Mouse (Mus musculus) midbrain, embryonic 10.5 days (tissue): ENCODE data around the gene Rab19. TPM values are rescaled to one million over a fixed set of nuclear protein-coding genes. Genes with fewer than 3 reads are reported as not detected.
A peak's percentile ranks its signal among the peaks of the same experiment; 100 is the strongest.
"Not testable (repeated sequence)": the region's sequence is repeated elsewhere in the genome, so short reads cannot be mapped to it uniquely, and the experiment has no call there.

Experiments
- DNase-seq: peaks from one replicate; pipeline ENCODE4 v3.0.0-alpha.2; 2017; ENCODE audit warnings: low spot score
- H3K27ac ChIP-seq: fragments of 300-500 bp; sonication (generic); replicated peaks from 2 replicates; pipeline ENCODE4 v1.5.1; 2016; ENCODE audit warnings: mild to moderate bottlenecking
- H3K27me3 ChIP-seq: fragments of 300-500 bp; sonication (generic); 2 replicates; pipeline ENCODE4 v1.6.1; 2016; ENCODE audit warnings: low read depth, mild to moderate bottlenecking; ENCODE audit not compliant: poor library complexity, severe bottlenecking
- H3K36me3 ChIP-seq: fragments of 300-500 bp; sonication (generic); 2 replicates; pipeline ENCODE4 v1.6.1; 2016; ENCODE audit warnings: mild to moderate bottlenecking, moderate library complexity
- H3K4me1 ChIP-seq: fragments of 300-500 bp; sonication (generic); 2 replicates; pipeline ENCODE4 v1.6.1; 2016
- H3K4me3 ChIP-seq: fragments of 300-500 bp; sonication (generic); 2 replicates; pipeline ENCODE4 v1.5.1; 2016; ENCODE audit warnings: mild to moderate bottlenecking, moderate library complexity
- H3K9me3 ChIP-seq: fragments of 300-500 bp; sonication (generic); replicated peaks from 2 replicates; pipeline ENCODE4 v1.6.1; 2016; ENCODE audit warnings: mild to moderate bottlenecking
- WGBS: fragments of 180-500 bp; shearing (Covaris S2); methylation state at CpG from one replicate; pipeline ENCODE4 v1.1.7; 2016; 5-methylcytosine and 5-hydroxymethylcytosine counted together
- polyA plus RNA-seq: library from polyadenylated mRNA; unstranded; fragments of >200 nt; fragmentation: Nextera tagmentation; extraction: Ambion mirVana; gene quantifications from 2 replicates; pipeline ENCODE4 v1.2.1, GENCODE M21; 2016

Rab19 gene
- polyA plus RNA-seq, 1 experiment from 2014 or later, result 0.28 TPM

GRCm38 (mm10) chr6:39423686-39424085, 42.7 kb downstream of the Rab19 start:
- Histone ChIP-seq H3K27me3 (peaks cover 14% of the 10 kb centered on the region; the same call in 1 of the 2 replicates), H3K27ac (no peak overlapping the region), H3K9me3 (no peaks in the 10 kb centered on the region), H3K4me3 (no peak overlapping the region), H3K36me3 (no peaks in the 10 kb centered on the region), H3K4me1 (peaks cover 13% of the 10 kb centered on the region)
- DNase-seq, result no peak
- 87% methylated on average over 7 of the region's 7 CpGs for WGBS

GRCm38 (mm10) chr6:39425181-39425580, 44.2 kb downstream of the Rab19 start:
- Histone ChIP-seq H3K27me3 (peaks cover 13% of the 10 kb centered on the region; the same call in 1 of the 2 replicates), H3K4me3 (no peak overlapping the region), H3K36me3 (no peaks in the 10 kb centered on the region), H3K9me3 (no peaks in the 10 kb centered on the region), H3K4me1 (peaks cover 7% of the 10 kb centered on the region), H3K27ac (no peak overlapping the region)
- DNase-seq, result no peak
- 84% methylated on average over 2 of the region's 2 CpGs for WGBS

- H3K9me3 ChIP-seq, result no peaks in the 10 kb centered on the region
- H3K4me1 ChIP-seq, result no peaks in the 10 kb centered on the region
- no peaks in the 10 kb centered on the region for H3K36me3 ChIP-seq
- H3K27me3 ChIP-seq, result peaks cover 10% of the 10 kb centered on the region; the same call in 1 of the 2 replicates
- H3K4me3 ChIP-seq, result no peak overlapping the region
- no peak for DNase-seq
- WGBS, result 80% methylated on average over 4 of the region's 4 CpGs
- H3K27ac ChIP-seq, result no peak overlapping the region
Measured at GRCm38 (mm10) chr6:39426725-39427124, 45.8 kb downstream of the Rab19 start.

GRCm38 (mm10) chr6:39427276-39428003, 46.5 kb downstream of the Rab19 start:
- DNase-seq, result no peak
- peaks cover 4% of the 10 kb centered on the region; the same call in 1 of the 2 replicates for H3K27me3 ChIP-seq
- no peaks in the 10 kb centered on the region for H3K36me3 ChIP-seq
- 82% methylated on average over 4 of the region's 4 CpGs for WGBS
- H3K9me3 ChIP-seq, result no peaks in the 10 kb centered on the region
- H3K4me3 ChIP-seq, result no peak overlapping the region
- no peaks in the 10 kb centered on the region for H3K4me1 ChIP-seq
- H3K27ac ChIP-seq, result no peak overlapping the region

- Histone ChIP-seq H3K4me1 (peaks cover 1% of the 10 kb centered on the region; the same call in 1 of the 2 replicates), H3K9me3 (no peaks in the 10 kb centered on the region), H3K27ac (no peak overlapping the region), H3K36me3 (no peaks in the 10 kb centered on the region), H3K4me3 (no peak overlapping the region), H3K27me3 (no peaks in the 10 kb centered on the region)
- 91% methylated on average over 6 of the region's 6 CpGs for WGBS
- no peak for DNase-seq
Measured at GRCm38 (mm10) chr6:39429007-39429788, 48.2 kb downstream of the Rab19 start.

GRCm38 (mm10) chr6:39430722-39431121, 49.7 kb downstream of the Rab19 start:
- 76% methylated on average over 11 of the region's 11 CpGs for WGBS
- Histone ChIP-seq H3K9me3 (no peaks in the 10 kb centered on the region), H3K4me1 (peaks cover 17% of the 10 kb centered on the region), H3K27ac (no peak overlapping the region), H3K36me3 (no peaks in the 10 kb centered on the region), H3K27me3 (no peaks in the 10 kb centered on the region), H3K4me3 (no peak overlapping the region)
- DNase-seq, result no peak

- no peaks in the 10 kb centered on the region for H3K36me3 ChIP-seq
- H3K9me3 ChIP-seq, result no peaks in the 10 kb centered on the region
- no peaks in the 10 kb centered on the region for H3K27me3 ChIP-seq
- no peak overlapping the region for H3K4me3 ChIP-seq
- no peak for DNase-seq
- 88% methylated on average over 4 of the region's 4 CpGs for whole genome bisulfite sequencing
- peak overlapping the region; percentile 67; the same call in 1 of the 2 replicates for H3K27ac ChIP-seq
- peaks cover 21% of the 10 kb centered on the region for H3K4me1 ChIP-seq
Measured at GRCm38 (mm10) chr6:39433174-39433573, 52.2 kb downstream of the Rab19 start.

- H3K9me3 ChIP-seq, result no peaks in the 10 kb centered on the region
- DNase-seq, result no peak
- H3K27me3 ChIP-seq, result no peaks in the 10 kb centered on the region
- peaks cover 21% of the 10 kb centered on the region for H3K4me1 ChIP-seq
- peak overlapping the region; percentile 67 for H3K27ac ChIP-seq
- H3K36me3 ChIP-seq, result no peaks in the 10 kb centered on the region
- no peak overlapping the region for H3K4me3 ChIP-seq
Measured at GRCm38 (mm10) chr6:39433701-39434100, 52.7 kb downstream of the Rab19 start.

GRCm38 (mm10) chr6:39434111-39434885, 53.3 kb downstream of the Rab19 start:
- H3K4me1 ChIP-seq, result peaks cover 21% of the 10 kb centered on the region
- WGBS, result 88% methylated on average over 2 of the region's 2 CpGs
- H3K36me3 ChIP-seq, result no peaks in the 10 kb centered on the region
- DNase-seq, result no peak
- H3K27ac ChIP-seq, result peak overlapping the region; percentile 67
- H3K9me3 ChIP-seq, result no peaks in the 10 kb centered on the region
- H3K27me3 ChIP-seq, result no peaks in the 10 kb centered on the region
- no peak overlapping the region for H3K4me3 ChIP-seq

GRCm38 (mm10) chr6:39434886-39435492, 54.0 kb downstream of the Rab19 start:
- Histone ChIP-seq H3K27me3 (no peaks in the 10 kb centered on the region), H3K4me1 (peaks cover 21% of the 10 kb centered on the region), H3K27ac (peak overlapping the region; percentile 67), H3K4me3 (no peak overlapping the region), H3K9me3 (no peaks in the 10 kb centered on the region), H3K36me3 (no peaks in the 10 kb centered on the region)
- peak; percentile 70 for DNase-seq
- WGBS, result 28% methylated on average over 2 of the region's 2 CpGs

- H3K4me1 ChIP-seq, result peaks cover 21% of the 10 kb centered on the region
- no peaks in the 10 kb centered on the region for H3K27me3 ChIP-seq
- 87% methylated on average over 5 of the region's 5 CpGs for WGBS
- DNase-seq, result no peak
- H3K4me3 ChIP-seq, result no peak overlapping the region
- peak overlapping the region; percentile 76 for H3K27ac ChIP-seq
- H3K9me3 ChIP-seq, result no peaks in the 10 kb centered on the region
- no peaks in the 10 kb centered on the region for H3K36me3 ChIP-seq
Measured at GRCm38 (mm10) chr6:39435875-39436274, 54.9 kb downstream of the Rab19 start.

GRCm38 (mm10) chr6:39437519-39437918, 56.5 kb downstream of the Rab19 start:
- not testable (repeated sequence) for DNase-seq, H3K9me3 ChIP-seq, H3K27ac ChIP-seq, H3K27me3 ChIP-seq, H3K4me3 ChIP-seq, H3K36me3 ChIP-seq
- peaks cover 21% of the 10 kb centered on the region for H3K4me1 ChIP-seq
- 91% methylated on average over 6 of the region's 6 CpGs for WGBS
